Mouse (Mus musculus): ENCODE measurements around the gene Nmnat2.

Nmnat2 gene

GRCm38 (mm10) chr1:153125287-153126275 is 170.8 kb downstream of the Nmnat2 start:
- in situ Hi-C loops (cut with MboI, MseI) = no loop called here

GRCm38 (mm10) chr1:153126491-153127381 is 171.9 kb downstream of the Nmnat2 start:
- in situ Hi-C loops (cut with MboI, MseI) = no loop called here

GRCm38 (mm10) chr1:153127622-153128021 is 172.8 kb downstream of the Nmnat2 start:
- in situ Hi-C loops (cut with MboI, MseI) = no loop called here

DNA sequence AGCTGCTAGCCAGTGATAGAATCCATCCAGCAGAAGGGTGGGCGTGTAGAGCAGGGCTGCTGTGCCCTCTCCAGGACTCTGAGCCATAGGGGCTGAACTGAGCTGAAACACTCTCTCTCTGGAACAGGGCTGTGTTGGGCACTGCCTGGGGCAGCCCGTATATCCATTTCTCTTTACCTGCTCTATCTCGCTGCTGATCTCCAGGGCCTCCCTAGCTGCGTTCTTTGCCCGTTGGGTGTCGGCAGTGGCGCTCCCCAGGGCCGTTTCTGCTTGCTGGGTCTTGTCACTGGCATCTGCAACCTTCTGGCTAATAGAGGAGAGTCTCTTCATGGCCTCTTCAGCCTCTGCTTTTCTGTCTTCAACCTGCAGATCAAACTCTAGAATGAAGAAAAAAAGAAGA is 174.0 kb downstream of the Nmnat2 start:
- in situ Hi-C loops (cut with MboI, MseI) = no loop called here

DNA sequence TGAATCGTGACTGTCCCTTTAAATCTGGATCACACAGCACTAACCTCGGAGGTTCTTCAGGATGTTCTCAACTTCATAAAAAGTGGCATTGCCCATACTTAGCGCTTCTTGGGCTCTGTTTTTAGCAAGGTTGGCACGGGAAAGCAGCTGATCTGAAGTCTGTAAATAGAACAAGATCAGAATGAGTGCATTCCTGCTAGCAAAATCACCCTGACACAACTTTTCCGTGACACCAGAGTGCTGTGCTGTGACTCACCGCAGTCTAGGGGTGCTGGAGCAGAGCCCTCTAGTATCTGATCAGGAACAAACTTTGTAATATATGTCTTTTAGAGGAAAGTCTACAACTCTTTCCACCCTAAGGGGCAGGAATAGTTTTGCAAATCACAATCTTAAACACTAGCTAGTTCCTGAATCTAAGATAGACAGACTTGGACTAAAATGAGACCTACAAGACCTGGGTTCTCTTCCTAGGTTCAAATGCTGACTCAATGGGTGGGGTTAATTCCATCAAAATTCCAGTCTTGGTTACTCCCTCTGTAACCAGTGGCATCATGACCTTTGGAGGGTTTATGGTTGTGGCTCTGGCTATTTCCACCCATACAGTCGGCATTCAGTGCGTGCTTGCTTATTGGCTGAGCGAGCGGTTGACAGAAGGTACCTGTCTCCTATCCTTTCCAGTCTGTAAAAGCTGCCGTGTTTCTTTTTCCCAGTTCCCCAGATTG is 175.4 kb downstream of the Nmnat2 start:
- in situ Hi-C loops (cut with MboI, MseI) = no loop called here

DNA sequence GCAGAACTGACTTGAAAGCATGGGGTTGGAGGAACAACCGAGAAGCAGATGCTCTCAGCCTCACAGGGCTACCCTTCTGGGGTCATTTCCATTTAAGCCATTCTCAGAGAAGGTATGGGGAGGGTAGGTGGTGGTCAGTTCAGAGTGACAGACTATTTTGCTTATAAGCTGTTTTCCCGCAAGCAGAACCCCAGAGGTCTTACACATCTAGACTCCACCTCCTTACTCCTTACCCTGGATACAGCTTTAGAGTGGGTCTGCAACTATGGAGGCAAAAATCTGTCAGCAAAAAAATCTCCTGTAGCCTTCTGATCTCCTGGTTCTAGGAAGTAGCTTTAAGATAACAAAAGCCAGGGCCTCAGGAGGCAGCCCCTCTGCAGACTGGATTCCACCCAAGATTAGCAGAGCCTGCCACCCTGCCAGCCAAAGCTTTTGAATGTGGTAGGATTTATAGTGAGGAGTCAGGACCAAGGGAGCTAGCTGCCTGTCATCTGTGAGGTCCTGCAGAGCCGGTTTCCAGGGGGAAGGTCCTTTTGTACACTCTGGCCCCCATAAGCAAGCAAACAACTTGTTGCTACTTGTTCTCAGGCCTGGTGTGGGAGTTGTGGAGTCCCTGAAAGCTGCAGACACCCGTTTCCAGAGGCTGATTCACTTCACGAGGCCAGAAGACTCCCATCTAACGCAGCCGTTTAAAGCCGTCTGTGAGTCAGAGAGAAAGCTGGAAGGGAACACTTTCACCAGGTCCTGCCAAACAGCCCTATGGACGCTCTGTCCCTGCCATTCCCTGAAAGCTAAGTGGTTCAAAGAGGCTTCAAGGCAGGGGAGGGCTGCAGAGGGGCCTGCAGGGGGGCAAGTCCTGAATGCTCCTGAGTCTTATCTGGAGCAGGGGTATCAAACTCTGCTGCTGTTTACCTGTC is 179.3 kb downstream of the Nmnat2 start:
- in situ Hi-C loops (cut with MboI, MseI) = no loop called here

DNA sequence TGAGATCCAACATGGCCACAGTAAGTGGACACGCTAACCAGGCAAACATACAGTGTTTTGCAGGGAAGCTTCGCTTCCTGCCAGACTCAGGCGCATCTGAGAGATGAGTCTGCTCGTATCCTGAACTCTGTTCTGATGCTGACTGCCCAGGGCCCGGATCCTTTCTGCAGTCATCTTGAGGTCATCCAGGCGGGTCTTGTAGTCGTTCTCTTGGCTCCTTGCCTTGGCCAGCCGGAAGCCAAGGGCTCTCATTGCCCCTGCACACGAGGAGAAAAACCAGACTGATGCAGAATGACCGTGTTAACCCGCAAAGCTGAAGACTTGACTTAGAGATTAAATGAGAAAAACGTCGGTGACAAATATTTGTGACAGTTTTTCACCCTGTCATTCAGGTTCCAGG is 181.9 kb downstream of the Nmnat2 start:
- in situ Hi-C loops (cut with MboI, MseI) = no loop called here

GRCm38 (mm10) chr1:153138486-153138885 is 183.7 kb downstream of the Nmnat2 start:
- in situ Hi-C loops (cut with MboI, MseI) = no loop called here

GRCm38 (mm10) chr1:153139635-153140034 is 184.8 kb downstream of the Nmnat2 start:
- in situ Hi-C loops (cut with MboI, MseI) = no loop called here

- in situ Hi-C loops (cut with MboI, MseI) = no loop called here
These were observed 185.5 kb downstream of the Nmnat2 start for GRCm38 (mm10) chr1:153140265-153140664.

GRCm38 (mm10) chr1:153140747-153141228 is 186.0 kb downstream of the Nmnat2 start:
- in situ Hi-C loops (cut with MboI, MseI) = no loop called here

DNA sequence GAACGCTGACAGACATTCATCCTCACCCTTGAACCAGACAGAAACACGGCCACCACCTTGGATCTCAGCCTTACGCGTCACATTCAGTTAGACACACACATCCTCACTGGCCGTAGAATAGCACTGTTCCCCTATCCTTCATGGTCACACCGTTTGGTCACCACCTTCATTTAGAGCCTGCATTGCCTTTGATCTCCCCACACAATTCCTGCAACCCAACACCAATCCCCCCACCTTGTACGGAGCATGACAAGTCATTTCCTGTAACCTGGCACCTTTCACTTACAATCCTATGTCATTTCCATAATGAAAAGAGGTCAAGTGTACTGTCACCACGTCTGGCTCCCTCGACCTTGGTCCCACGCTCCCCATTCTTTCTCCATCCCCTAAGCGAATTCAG is 189.2 kb downstream of the Nmnat2 start:
- in situ Hi-C loops (cut with MboI, MseI) = no loop called here

DNA sequence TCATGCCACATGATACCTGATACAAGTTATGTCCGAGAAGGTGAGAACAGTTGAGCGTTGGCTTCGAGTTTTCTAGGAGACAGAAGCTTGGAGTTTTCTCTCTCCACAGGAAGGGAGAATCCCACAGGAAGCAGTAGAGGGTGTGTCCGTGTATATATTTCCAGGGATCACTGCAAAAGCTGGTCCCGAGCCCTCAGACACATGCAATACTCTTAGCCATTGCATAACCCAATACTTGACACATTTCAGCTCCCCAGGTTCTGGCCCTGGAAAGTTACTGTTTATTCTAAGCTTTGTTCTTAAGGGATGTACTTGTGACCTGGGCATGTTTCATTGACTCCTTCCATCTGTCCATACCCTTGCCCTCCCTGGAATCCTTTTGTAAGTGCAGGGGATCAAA is 191.0 kb downstream of the Nmnat2 start:
- in situ Hi-C loops (cut with MboI, MseI) = no loop called here

GRCm38 (mm10) chr1:153152594-153152993 is 197.8 kb downstream of the Nmnat2 start:
- in situ Hi-C loops (cut with MboI, MseI) = no loop called here

DNA sequence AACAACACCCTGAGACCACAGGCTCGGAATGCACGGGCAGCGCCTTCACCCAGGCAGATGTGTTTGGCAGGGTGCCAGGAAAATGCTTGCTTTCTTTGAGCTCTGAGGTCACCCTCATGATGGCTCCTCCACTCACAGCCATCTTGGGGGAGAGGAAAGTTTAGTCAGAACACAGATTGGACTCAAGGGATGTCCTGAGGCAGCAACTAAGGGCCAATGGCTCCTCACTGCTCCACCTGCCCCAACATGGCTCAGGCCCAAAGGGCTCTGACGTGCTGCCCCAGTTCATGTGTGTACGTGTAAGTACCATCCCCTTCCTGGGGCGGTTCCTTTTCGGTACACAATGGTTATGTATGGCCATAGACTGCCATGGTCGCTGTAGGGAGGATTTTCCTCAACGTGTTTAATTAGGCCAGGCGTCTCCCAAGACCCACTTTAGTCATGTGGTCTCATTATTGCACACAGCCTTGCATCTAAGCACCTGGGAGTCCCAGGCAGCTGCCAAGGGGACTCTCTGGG is 198.9 kb downstream of the Nmnat2 start:
- in situ Hi-C loops (cut with MboI, MseI) = no loop called here

GRCm38 (mm10) chr1:153155364-153155763 is 200.6 kb downstream of the Nmnat2 start:
- in situ Hi-C loops (cut with MboI, MseI) = no loop called here

GRCm38 (mm10) chr1:153157021-153157623 is 202.3 kb downstream of the Nmnat2 start:
- in situ Hi-C loops (cut with MboI, MseI) = no loop called here

DNA sequence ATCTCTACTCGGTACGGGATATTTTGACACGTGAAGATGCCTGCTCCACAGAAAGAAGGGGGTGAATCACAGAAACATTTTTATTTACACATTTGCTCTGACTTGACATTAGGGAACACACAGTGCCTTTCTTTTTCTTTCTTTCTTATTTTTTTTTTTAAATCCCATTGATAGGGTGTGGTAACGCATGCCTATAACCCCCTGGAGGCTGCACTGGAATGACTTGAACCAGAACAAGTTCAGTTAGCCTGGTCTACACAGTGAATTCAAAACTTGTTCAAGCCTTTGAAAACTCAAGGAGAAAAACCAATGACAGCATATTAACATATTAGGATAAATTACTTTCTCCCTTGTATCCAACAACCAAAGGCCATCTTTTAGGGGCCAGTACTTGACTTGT is 204.3 kb downstream of the Nmnat2 start:
- in situ Hi-C loops (cut with MboI, MseI) = no loop called here

DNA sequence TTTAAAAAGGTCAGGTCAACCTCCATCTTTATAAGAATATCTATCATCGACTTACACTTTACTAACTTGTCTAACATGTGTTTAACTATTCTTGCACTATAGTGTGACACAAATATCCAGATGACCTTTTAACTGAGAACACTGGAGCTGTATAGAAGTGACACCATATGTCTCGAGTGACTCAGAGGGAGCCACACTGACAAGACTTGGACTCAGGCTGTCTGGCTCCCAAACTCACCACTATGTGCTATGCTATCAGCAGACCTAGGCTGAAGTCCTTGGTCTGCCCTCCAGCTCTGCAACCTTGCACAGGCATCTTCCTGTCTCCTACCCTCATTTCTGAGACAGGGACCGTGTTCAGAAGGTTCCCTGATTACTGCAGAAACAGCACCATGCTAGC is 209.0 kb downstream of the Nmnat2 start:
- in situ Hi-C loops (cut with MboI, MseI) = loop anchor here (10.0 kb wide), 1 partner anchor 831 kb away; no protein-coding TSS in a partner anchor

- in situ Hi-C loops (cut with MboI, MseI) = loop anchor here (10.0 kb wide), 1 partner anchor 827 kb away; no protein-coding TSS in a partner anchor
These were observed 213.5 kb downstream of the Nmnat2 start for GRCm38 (mm10) chr1:153168293-153168692.

Data from regulatory T cell (primary cell).